Mouse (Mus musculus): ENCODE measurements around the gene Zfp523.
"Not testable (repeated sequence)": the region's sequence is repeated elsewhere in the genome, so short reads cannot be mapped to it uniquely, and the experiment has no call there.

Gene Zfp523

DNA sequence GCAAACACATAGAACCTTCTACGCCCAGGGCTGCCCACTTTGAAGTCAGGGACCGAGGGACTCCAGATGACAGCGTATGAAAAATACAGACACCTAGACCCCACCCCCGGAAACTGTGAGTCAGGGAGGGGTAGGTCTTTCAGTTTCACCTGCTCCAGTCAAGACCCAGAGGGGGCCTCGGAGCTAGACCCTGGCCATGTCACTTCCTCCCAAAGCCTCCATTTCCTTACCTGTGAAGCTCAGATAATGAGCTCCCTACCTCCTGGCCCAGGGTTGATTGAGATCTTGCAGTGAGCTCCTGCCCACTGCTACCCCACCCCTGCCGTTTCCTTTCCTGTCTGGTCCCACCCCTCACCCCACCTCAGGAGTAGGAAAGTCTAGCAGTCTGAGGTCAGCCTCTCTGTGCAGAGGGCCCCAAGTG lies 35.0 kb downstream of the Zfp523 start:
- no peak for DNase-seq (ENCODE audit: low spot score)

GRCm38 (mm10) chr17:28212391-28212790 lies 35.5 kb downstream of the Zfp523 start:
- DNase-seq (ENCODE audit: low spot score), result no peak

- no peak for DNase-seq (ENCODE audit: low spot score)
These were observed 36.3 kb downstream of the Zfp523 start for GRCm38 (mm10) chr17:28213236-28213635.

DNA sequence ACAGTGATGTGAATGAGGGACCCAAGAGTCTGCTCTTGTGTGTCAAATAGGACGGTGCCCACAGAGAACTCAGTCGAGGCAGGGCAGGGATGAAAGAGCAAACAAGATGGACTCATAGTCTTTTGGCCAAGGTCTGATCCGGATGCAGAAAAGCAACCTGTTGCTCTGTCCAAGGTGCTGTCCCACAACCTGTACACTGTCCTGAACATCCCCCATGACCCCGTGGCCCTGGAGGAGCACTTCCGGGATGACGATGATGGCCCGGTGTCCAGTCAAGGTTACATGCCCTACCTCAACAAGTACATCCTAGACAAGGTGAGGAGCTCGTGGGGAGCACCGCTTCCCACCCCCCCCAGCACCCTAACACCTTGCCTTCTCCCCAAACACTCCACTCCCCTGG lies 39.9 kb downstream of the Zfp523 start:
- no peak for DNase-seq (ENCODE audit: low spot score)

DNA sequence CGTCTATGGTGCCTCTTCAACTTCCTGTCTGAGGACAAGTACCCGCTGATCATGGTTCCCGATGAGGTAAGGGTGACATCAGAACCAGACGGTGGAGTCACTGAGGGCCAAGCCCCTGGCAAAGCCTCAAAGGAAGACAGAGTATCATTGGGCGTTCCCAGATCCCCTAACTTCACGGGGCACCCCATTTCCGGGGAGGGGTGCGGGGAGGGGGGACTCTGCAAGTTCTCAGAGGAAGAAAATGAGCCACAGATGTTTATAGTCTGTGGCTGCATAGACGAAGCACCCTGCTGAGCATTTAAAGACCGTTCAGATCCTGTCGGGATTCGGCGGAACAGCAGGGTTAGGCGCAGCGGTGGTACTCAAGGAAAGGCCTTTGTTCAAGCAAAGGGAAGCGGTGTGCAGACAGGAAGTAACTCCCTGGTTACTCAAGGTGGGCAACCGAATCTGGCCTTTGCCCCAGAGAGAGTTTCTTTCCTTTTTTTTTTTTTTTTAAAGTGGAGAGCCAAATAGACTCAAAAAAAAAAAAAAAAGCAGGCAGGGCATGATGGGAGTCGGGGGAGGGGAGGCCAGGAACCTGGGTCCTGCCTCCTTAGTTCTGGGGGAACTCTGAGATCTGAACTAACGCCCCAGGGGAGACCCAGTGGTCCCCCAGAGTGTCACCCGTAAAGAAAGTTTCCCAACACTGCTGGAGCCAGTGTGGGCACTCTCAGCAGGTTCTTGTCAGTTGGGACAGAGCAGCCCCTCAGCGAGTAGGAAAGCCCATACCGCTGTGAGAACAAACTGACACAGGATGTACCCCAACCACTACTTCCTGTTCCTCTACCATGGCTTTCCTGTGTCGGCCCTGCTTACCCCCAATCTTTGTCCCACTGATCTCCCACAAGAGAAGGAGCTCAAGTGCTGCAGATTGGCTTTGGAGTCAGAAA lies 41.1 kb downstream of the Zfp523 start:
- DNase-seq (ENCODE audit: low spot score), result no peak

GRCm38 (mm10) chr17:28222463-28222862 lies 45.5 kb downstream of the Zfp523 start:
- DNase-seq (ENCODE audit: low spot score), result not testable (repeated sequence)

GRCm38 (mm10) chr17:28223561-28224391 lies 46.8 kb downstream of the Zfp523 start:
- DNase-seq (ENCODE audit: low spot score), result peak; percentile 85

DNA sequence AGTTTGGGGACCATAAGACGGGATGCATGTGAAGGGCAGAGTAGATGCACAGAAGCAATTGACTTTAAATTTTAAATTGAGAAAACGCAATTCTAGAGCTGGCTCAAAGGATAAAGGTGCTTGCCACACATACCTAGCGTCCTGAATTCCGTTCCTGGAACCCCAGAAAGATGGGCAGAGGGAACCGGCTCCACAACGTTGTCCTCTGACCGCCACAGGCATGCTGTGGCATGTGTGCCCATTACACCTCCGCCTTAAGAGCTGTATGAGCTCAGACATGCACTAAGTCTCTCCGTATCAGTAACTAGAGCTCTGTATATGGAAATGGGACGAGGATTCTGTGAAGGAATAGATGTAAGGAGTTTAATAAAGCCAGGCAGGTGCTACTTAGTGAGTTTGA lies 47.7 kb downstream of the Zfp523 start:
- DNase-seq (ENCODE audit: low spot score), result no peak

DNA sequence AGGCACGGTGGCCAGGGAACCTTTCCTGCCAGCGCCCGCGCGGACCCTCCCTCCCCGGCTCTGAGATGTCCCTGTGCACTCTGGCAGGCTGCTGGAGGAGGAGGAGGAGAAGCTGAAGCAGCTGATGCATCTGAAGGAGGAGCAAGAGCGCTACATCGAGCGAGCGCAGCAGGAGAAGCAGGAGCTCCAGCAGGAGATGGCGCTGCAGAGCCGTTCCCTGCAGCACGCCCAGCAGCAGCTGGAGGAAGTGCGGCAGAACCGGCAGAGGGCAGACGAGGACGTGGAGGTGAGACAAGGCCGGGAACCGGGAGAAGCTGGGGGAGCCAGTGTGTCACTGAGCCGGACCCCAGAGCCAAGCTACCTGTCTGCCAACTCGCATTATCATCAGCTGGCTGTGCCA lies 49.1 kb downstream of the Zfp523 start:
- DNase-seq (ENCODE audit: low spot score), result peak; percentile 92

- DNase-seq (ENCODE audit: low spot score), result no peak
These were observed 53.6 kb downstream of the Zfp523 start for GRCm38 (mm10) chr17:28230486-28230885.

- DNase-seq (ENCODE audit: low spot score), result no peak
These were observed 54.3 kb downstream of the Zfp523 start for GRCm38 (mm10) chr17:28231026-28231736.

- peak; percentile 98 for DNase-seq (ENCODE audit: low spot score)
These were observed 55.6 kb downstream of the Zfp523 start, which contains the start of gene Ppard for GRCm38 (mm10) chr17:28232475-28233060. Gene Ppard (plus strand): TSS chr17:28232700.

DNA sequence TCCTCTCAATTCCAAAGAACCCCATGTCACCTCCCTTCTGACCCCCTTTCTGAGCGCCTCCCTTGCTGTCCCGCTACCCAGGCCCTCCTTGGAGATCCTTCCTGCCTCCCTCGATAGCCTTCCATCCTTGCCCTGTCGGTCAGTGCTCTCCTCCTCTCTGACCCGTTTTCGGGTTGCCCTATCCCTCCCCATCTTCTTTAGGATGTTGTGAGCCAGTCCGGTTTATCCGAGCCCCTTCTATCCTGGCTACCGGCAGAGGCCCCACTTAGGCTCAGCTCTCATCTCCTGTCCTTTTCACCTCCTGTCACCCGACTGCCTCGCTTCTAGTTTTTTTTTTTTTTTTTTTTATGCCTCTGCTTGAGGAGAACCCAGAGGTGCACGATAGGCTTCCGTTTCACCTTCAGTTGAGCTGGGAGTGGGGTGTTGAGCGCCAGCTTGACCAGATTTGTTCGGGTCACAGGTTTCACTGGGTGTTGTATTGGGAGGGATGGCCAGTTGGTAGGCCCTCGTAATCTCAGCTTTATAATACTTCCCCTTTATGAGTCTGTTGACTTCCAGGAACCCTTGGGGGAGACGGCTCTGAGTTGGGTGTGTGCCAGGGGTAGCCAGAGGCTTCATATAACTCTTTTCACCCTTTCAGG lies 56.3 kb downstream of the Zfp523 start:
- DNase-seq (ENCODE audit: low spot score), result peak; percentile 47

GRCm38 (mm10) chr17:28234641-28235040 lies 57.7 kb downstream of the Zfp523 start:
- no peak for DNase-seq (ENCODE audit: low spot score)

GRCm38 (mm10) chr17:28235982-28236635 lies 59.2 kb downstream of the Zfp523 start:
- DNase-seq (ENCODE audit: low spot score), result peak; percentile 37

- no peak for DNase-seq (ENCODE audit: low spot score)
These were observed 59.7 kb downstream of the Zfp523 start for GRCm38 (mm10) chr17:28236636-28237015.

DNA sequence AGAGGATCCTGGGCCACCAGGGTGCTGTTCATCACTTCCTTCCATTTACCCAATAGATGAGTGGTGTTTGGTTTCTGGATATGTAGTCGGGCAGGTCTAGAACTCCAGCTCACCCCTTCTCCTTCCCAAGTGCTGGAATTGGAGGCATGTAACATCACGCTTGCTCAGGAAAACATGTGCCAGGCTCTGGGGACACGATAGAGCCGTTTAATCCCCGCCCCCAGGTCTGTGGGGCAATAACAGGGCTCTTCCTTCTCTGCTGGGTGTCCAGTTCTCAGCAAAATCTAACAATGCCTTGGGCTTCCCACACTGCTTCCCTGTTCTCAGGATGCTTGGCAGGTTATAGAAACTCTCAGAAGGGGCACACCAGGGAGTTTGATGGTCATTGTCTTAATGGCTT lies 60.4 kb downstream of the Zfp523 start:
- DNase-seq (ENCODE audit: low spot score), result no peak

DNA sequence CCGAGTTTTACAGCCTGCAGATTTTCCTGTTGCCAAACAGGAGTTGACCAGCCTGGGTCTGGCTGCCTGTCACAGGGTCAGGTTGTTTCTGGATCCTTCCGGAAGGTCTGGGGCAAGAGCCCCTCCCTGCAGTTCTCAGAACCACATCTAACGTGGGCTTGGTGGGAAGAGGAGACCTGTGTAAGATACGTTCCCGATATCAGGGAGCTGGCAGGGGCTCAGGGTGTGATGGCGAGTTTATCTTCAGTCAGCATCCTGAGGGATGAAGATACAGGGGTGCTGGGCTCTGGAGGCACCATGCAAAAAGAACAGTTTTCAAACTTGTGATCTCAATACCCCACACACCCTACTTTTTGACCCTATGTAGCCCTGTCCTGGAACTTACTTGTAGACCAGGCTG lies 60.9 kb downstream of the Zfp523 start:
- DNase-seq (ENCODE audit: low spot score), result no peak

- no peak for DNase-seq (ENCODE audit: low spot score)
These were observed 63.9 kb downstream of the Zfp523 start for GRCm38 (mm10) chr17:28240846-28241245.

GRCm38 (mm10) chr17:28242296-28242695 lies 65.4 kb downstream of the Zfp523 start:
- no peak for DNase-seq (ENCODE audit: low spot score)

- DNase-seq (ENCODE audit: low spot score), result no peak
These were observed 67.3 kb downstream of the Zfp523 start for GRCm38 (mm10) chr17:28244214-28244613.

Measured in layer of hippocampus, adult 11-12 months (tissue).